Mouse (Mus musculus): Measurements from ENCODE around the gene Slc26a10. TPM values are rescaled to one million over a fixed set of nuclear protein-coding genes. Genes with fewer than 3 reads are reported as not detected.
"Not testable (repeated sequence)": the region's sequence is repeated elsewhere in the genome, so short reads cannot be mapped to it uniquely, and the experiment has no call there.

Slc26a10 gene
- polyA plus RNA-seq, 1 experiment from 2014 or later: 17.4 TPM

DNA sequence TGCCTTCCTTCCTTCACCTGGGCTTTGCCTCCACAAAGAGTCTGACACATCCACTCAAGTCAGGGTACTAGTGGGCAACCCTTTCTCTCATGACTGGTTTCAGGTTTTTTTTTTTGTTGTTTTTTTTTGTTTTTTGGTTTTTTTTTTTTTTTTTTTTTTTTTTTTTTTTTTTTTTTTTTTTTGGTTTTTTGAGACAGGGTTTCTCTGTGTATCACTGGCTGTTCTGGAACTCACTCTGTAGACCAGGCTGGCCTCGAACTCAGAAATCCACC lies 11.5 kb upstream of the Slc26a10 start:
- Histone ChIP-seq H3K4me1 (ENCODE audit: control insufficient read depth in 2 of 2, insufficient read depth in 2 of 2, low read length in 2 of 2) (peaks cover 7 to 28% of the 10 kb centered on the region in 2 experiments), H3K36me3 (ENCODE audit: control insufficient read depth, insufficient read depth, low read length) (peaks cover 23% of the 10 kb centered on the region), H3K27ac (replicated peaks in 1 of 2; ENCODE audit: control insufficient read depth in 1 of 2, insufficient read depth in 1 of 2, low read depth in 2 of 2, low read length in 2 of 2) (0 out of 4 replicates have a peak overlapping the region, but pooled peaks of 1 of the 2 experiments have one; percentile 26)
- ATAC-seq (ENCODE audit: insufficient number of reproducible peaks, insufficient read depth, low FRiP score, low read depth); H3K9me3 ChIP-seq (ENCODE audit: control insufficient read depth, low read length); H3K27me3 ChIP-seq (ENCODE audit: control insufficient read depth, insufficient read depth, low read length); H3K4me3 ChIP-seq (ENCODE audit: control insufficient read depth in 1 of 2, insufficient read depth in 1 of 2, low read depth in 1 of 2, low read length in 2 of 2); H3K9ac ChIP-seq (ENCODE audit: low read length); H3K4me2 ChIP-seq (ENCODE audit: low read length): not testable (repeated sequence)
- 53% methylated on average over 1 of the region's 1 CpGs for WGBS

DNA sequence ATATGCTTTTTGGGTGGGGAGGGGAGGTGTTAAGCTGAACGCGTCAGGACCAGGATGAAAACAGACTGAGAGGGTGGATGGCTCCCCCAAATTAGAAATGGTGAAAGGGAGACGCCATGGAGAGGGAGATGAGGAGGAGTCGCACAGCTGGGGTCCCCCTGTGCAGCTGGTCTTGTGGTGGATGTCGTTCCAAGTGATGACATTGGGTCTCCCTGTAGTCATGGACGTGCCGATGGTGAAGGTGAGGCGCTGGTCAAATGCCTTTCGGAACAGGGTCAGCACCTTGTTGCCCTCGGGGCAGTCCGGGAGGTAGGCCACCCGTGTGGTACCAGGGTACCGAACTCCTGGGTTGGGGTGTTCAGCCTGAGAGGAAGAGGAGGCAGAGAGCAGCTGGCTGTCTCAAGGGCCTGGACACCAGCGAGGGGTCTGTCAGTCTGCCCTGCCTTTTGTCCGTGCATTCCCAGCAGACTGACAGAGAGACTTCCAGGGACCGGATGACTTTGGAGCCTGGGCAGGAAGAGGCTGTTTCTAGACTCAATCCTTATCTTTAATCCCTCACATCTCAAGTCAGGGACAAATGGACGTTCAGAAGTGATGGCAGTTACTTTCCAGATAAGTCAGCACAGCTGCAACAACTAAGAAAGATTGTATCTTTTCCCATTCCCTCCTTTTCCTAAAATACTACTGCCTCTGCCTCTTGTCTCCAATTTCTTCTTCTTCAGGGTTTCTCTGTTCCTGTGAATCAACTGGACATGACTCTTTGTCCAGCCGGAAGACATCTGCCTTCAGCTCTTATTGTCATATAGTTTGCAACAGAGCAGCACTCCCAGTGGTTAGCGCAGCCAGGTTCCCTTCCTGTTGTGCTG lies 11.0 kb upstream of the Slc26a10 start:
- WGBS: 58% methylated on average over 19 of the region's 19 CpGs
- no peak overlapping the region; the same call in 1 of the 2 replicates for H3K9ac ChIP-seq (ENCODE audit: low read length)
- no peak overlapping the region for H3K4me2 ChIP-seq (ENCODE audit: low read length)
- H3K9me3 ChIP-seq (ENCODE audit: control insufficient read depth, low read length): no peaks in the 10 kb centered on the region
- H3K27me3 ChIP-seq (ENCODE audit: control insufficient read depth, insufficient read depth, low read length): no peaks in the 10 kb centered on the region
- H3K4me3 ChIP-seq (ENCODE audit: control insufficient read depth in 1 of 2, insufficient read depth in 1 of 2, low read depth in 1 of 2, low read length in 2 of 2): no peak overlapping the region
- H3K36me3 ChIP-seq (ENCODE audit: control insufficient read depth, insufficient read depth, low read length): peaks cover 23% of the 10 kb centered on the region
- H3K4me1 ChIP-seq (ENCODE audit: control insufficient read depth in 2 of 2, insufficient read depth in 2 of 2, low read length in 2 of 2): peaks cover 4 to 25% of the 10 kb centered on the region in 2 experiments
- 0 out of 4 replicates have a peak overlapping the region, but pooled peaks of 1 of the 2 experiments have one; percentile 26 for H3K27ac ChIP-seq (replicated peaks in 1 of 2; ENCODE audit: control insufficient read depth in 1 of 2, insufficient read depth in 1 of 2, low read depth in 2 of 2, low read length in 2 of 2)
- ATAC-seq (ENCODE audit: insufficient number of reproducible peaks, insufficient read depth, low FRiP score, low read depth): no peak

DNA sequence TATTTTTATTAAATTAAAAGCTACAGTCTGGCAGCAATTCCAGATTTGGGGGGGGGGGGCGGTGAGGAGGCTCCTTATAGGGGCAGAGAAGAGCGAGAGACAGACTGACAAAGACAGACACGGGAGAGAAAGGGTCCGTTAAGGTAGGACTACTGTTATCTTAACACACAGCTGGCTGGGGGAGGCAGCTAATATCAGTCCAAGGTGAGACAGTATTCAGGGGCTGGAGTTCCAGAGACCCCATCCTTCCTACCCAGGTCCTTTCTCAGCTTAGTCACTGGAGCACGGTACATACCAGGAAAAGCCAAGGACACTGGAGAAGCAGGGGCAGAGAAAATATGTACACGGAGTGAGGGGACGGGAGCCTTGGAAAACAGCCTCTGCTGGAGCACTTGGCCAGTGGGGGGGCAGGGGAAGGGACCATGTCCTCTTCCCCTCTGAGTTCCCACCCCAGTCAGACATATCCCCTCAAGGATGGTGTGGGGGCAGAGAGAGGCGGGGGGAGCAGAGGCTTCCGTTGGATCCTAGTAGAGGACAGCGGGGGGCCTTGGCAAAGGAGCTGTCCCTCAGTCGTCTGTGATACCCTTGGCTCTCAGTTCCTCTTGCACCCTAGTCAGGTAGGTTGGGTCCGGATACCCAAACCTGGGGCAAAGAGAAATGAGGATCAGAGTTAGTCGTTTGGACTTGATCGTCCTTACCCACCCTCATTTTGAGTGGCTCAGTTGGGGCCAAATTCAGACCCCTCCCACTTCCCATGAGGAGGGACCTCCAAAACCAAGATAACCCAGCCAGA lies 10.1 kb upstream of the Slc26a10 start:
- Histone ChIP-seq H3K9ac (ENCODE audit: low read length) (peak overlapping the region; percentile 80), H3K9me3 (ENCODE audit: control insufficient read depth, low read length) (no peaks in the 10 kb centered on the region), H3K4me3 (ENCODE audit: control insufficient read depth in 1 of 2, insufficient read depth in 1 of 2, low read depth in 1 of 2, low read length in 2 of 2) (0 out of 4 replicates have a peak overlapping the region, but pooled peaks of 1 of the 2 experiments have one; percentile 66), H3K27me3 (ENCODE audit: control insufficient read depth, insufficient read depth, low read length) (peaks cover 4% of the 10 kb centered on the region), H3K4me1 (ENCODE audit: control insufficient read depth in 2 of 2, insufficient read depth in 2 of 2, low read length in 2 of 2) (peaks cover 3 to 24% of the 10 kb centered on the region in 2 experiments; a peak in 3 of 4 replicates), H3K36me3 (ENCODE audit: control insufficient read depth, insufficient read depth, low read length) (peaks cover 28% of the 10 kb centered on the region), H3K27ac (replicated peaks in 1 of 2; ENCODE audit: control insufficient read depth in 1 of 2, insufficient read depth in 1 of 2, low read depth in 2 of 2, low read length in 2 of 2) (peak overlapping the region in 1 of 2 experiments; percentile 29; a peak in 1 of 4 replicates), H3K4me2 (ENCODE audit: low read length) (peak overlapping the region; percentile 87)
- ATAC-seq (ENCODE audit: insufficient number of reproducible peaks, insufficient read depth, low FRiP score, low read depth): no peak
- 44% methylated on average over 13 of the region's 14 CpGs for WGBS

DNA sequence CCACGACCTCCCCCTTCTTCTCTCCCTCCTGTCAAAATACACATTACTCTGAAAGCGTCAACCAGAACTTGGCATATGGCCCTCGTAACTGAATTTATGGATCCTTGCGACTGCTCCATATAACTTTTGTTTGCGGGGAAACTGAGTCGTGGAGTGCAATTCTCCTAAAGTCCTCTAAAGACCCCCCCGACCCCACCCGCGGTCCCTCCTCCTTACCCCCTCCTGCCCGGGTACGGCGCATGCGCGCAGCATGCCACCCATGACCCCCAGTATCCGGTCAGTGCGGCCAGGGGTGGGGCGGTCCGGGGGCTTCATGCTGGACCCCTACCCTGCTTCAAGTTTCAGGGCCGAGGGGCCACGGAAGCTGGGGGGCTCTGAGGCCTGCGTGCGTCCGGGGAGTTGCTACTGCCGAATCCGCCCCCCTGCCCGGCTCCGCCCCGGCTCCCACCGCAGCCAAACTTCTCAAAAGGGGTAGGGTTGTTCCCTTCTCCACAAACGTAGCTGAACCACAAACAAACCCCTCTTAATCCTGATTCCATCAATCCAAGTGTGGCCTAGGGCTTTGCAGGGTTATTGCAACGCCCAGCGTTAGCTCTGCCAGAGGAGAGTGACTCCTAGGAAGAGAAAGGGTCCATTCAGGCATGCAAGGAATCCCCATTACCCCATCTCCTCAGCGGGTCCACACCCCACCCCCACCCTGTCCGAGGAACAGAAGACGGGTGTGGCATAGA lies 9.4 kb upstream of the Slc26a10 start, which contains the start of gene Arhgef25:
Arhgef25 (minus strand) TSS at position 433 of the 731 bp plus-strand sequence.
- peaks cover 1 to 23% of the 10 kb centered on the region in 2 experiments; a peak in 3 of 4 replicates for H3K4me1 ChIP-seq (ENCODE audit: control insufficient read depth in 2 of 2, insufficient read depth in 2 of 2, low read length in 2 of 2)
- peak within 1 kb of the TSS; percentile 60 to 66 for H3K4me3 ChIP-seq (ENCODE audit: control insufficient read depth in 1 of 2, insufficient read depth in 1 of 2, low read depth in 1 of 2, low read length in 2 of 2)
- peaks cover 9% of the 10 kb centered on the region for H3K27me3 ChIP-seq (ENCODE audit: control insufficient read depth, insufficient read depth, low read length)
- H3K27ac ChIP-seq (replicated peaks in 1 of 2; ENCODE audit: control insufficient read depth in 1 of 2, insufficient read depth in 1 of 2, low read depth in 2 of 2, low read length in 2 of 2): peak within 1 kb of the TSS; percentile 18 to 61; a peak in 2 of 4 replicates
- WGBS: 1% methylated on average over 35 of the region's 35 CpGs
- 0 out of 2 replicates have a peak, but pooled peaks have one; percentile 26 for ATAC-seq (ENCODE audit: insufficient number of reproducible peaks, insufficient read depth, low FRiP score, low read depth)
- H3K4me2 ChIP-seq (ENCODE audit: low read length): peak within 1 kb of the TSS; percentile 87
- peak within 1 kb of the TSS; percentile 80 for H3K9ac ChIP-seq (ENCODE audit: low read length)
- H3K36me3 ChIP-seq (ENCODE audit: control insufficient read depth, insufficient read depth, low read length): peaks cover 31% of the 10 kb centered on the region
- no peaks in the 10 kb centered on the region for H3K9me3 ChIP-seq (ENCODE audit: control insufficient read depth, low read length)

DNA sequence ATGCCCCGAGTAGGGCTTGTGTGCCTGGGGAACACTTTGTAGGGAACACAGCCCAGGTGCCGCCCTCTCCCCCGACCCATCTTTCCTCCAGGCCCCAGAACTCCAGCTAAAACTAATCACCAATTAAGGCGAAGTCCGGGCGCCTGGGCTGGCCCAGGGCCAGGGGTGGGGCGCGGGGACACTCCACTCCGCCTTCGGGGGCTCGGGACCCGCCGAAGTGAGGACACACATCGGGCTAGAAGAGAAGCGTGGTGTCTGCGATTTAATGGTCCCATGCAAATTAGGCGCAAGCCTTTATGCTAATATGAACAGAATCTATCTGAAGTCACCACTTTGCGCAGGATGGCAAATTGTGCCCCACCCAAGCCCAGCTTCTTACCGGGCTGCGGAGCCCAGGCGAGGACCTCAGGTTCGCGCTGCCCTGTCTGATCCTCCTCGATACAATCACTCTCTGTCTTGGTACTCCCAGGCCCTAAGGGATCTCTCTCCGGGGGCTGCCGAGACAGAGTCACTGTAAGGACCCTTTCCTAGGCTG lies 8.7 kb upstream of the Slc26a10 start:
- Histone ChIP-seq H3K9ac (ENCODE audit: low read length) (peak overlapping the region; percentile 80), H3K27ac (replicated peaks in 1 of 2; ENCODE audit: control insufficient read depth in 1 of 2, insufficient read depth in 1 of 2, low read depth in 2 of 2, low read length in 2 of 2) (peak overlapping the region; percentile 18 to 61; a peak in 2 of 4 replicates), H3K36me3 (ENCODE audit: control insufficient read depth, insufficient read depth, low read length) (peaks cover 31% of the 10 kb centered on the region), H3K4me2 (ENCODE audit: low read length) (peak overlapping the region; percentile 87), H3K4me1 (ENCODE audit: control insufficient read depth in 2 of 2, insufficient read depth in 2 of 2, low read length in 2 of 2) (peaks cover 0 to 18% of the 10 kb centered on the region in 2 experiments; a peak in 3 of 4 replicates), H3K9me3 (ENCODE audit: control insufficient read depth, low read length) (no peaks in the 10 kb centered on the region), H3K27me3 (ENCODE audit: control insufficient read depth, insufficient read depth, low read length) (peaks cover 13% of the 10 kb centered on the region), H3K4me3 (ENCODE audit: control insufficient read depth in 1 of 2, insufficient read depth in 1 of 2, low read depth in 1 of 2, low read length in 2 of 2) (peak overlapping the region; percentile 60 to 66)
- ATAC-seq (ENCODE audit: insufficient number of reproducible peaks, insufficient read depth, low FRiP score, low read depth): 0 out of 2 replicates have a peak, but pooled peaks have one; percentile 2
- 1% methylated on average over 26 of the region's 26 CpGs for WGBS

DNA sequence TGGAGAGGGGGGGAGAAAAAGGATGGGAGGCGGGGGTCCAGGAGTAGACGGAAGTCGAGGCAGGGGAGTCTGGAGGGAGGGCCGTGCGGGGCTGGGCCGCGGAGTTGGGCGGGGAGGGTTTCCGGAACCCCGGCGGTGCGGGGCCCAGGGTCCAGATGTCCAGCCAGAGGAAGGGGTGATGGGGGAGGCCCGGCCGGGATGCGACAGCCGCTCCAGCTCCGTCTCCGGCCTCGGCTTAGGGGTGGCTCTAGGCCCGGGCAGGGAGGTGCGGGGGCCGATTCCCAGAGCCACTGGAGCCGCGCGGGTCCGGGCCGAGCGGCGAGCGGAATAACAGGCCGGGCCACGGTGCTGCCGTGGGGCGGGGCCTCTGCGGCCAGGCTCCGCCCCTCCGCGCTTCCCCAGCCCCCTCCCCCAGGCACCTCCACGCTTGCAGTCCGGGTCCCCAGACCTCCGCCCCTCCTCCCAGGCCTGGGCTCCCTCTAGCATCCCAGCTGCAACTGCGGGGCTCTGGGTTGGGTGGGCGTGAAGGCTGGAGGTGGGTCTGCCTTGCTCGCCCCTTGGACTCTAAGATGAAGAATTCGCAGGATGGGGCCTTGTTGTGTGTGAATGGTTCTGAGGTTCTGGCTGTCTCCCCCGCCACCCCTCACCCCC lies 8.1 kb upstream of the Slc26a10 start:
- under 1% methylated on average over 32 of the region's 46 CpGs for WGBS
- Histone ChIP-seq H3K9ac (ENCODE audit: low read length) (peak overlapping the region; percentile 80), H3K4me2 (ENCODE audit: low read length) (peak overlapping the region; percentile 87), H3K36me3 (ENCODE audit: control insufficient read depth, insufficient read depth, low read length) (peaks cover 30% of the 10 kb centered on the region), H3K4me3 (ENCODE audit: control insufficient read depth in 1 of 2, insufficient read depth in 1 of 2, low read depth in 1 of 2, low read length in 2 of 2) (peak overlapping the region; percentile 60 to 66), H3K9me3 (ENCODE audit: control insufficient read depth, low read length) (no peaks in the 10 kb centered on the region), H3K27me3 (ENCODE audit: control insufficient read depth, insufficient read depth, low read length) (peaks cover 17% of the 10 kb centered on the region), H3K4me1 (ENCODE audit: control insufficient read depth in 2 of 2, insufficient read depth in 2 of 2, low read length in 2 of 2) (peaks cover 0 to 18% of the 10 kb centered on the region in 2 experiments; a peak in 3 of 4 replicates), H3K27ac (replicated peaks in 1 of 2; ENCODE audit: control insufficient read depth in 1 of 2, insufficient read depth in 1 of 2, low read depth in 2 of 2, low read length in 2 of 2) (peak overlapping the region in 1 of 2 experiments; percentile 61; a peak in 2 of 4 replicates)
- peak; percentile 70 for ATAC-seq (ENCODE audit: insufficient number of reproducible peaks, insufficient read depth, low FRiP score, low read depth)
